Mouse (Mus musculus) intestine, postnatal 0 days (tissue): ENCODE measurements around the gene Cdc42bpb. TPM values are rescaled to one million over a fixed set of nuclear protein-coding genes. Genes with fewer than 3 reads are reported as not detected.

ENCODE experiments used
- ATAC-seq: fragments of 200-750 bp; cut with Nextera tagmentation; 2 replicates; pipeline ENCODE4 v1.8.0; 2017; ENCODE audit warnings: mild to moderate bottlenecking, moderate TSS enrichment, moderate library complexity
- H3K27ac ChIP-seq: fragments of 300-500 bp; sonication (generic); 2 replicates; pipeline ENCODE4 v1.5.1; 2014; ENCODE audit warnings: mild to moderate bottlenecking, low read depth, low read length, moderate library complexity
- H3K27me3 ChIP-seq: fragments of 300-500 bp; sonication (generic); replicated peaks from 2 replicates; pipeline ENCODE4 v1.6.1; 2014; ENCODE audit warnings: low read length, mixed read lengths; ENCODE audit not compliant: control insufficient read depth, insufficient read depth
- H3K36me3 ChIP-seq: fragments of 300-500 bp; sonication (generic); 2 replicates; pipeline ENCODE4 v1.6.1; 2014; ENCODE audit warnings: mild to moderate bottlenecking, moderate library complexity; ENCODE audit not compliant: control insufficient read depth, insufficient read depth
- H3K4me1 ChIP-seq: fragments of 300-500 bp; sonication (generic); replicated peaks from 2 replicates; pipeline ENCODE4 v1.6.1; 2014; ENCODE audit warnings: antibody characterized with exemption, low read length, mixed read lengths; ENCODE audit not compliant: control insufficient read depth, insufficient read depth
- H3K4me2 ChIP-seq: fragments of 300-500 bp; sonication (generic); replicated peaks from 2 replicates; pipeline ENCODE4 v1.6.1; 2014; ENCODE audit warnings: low read depth, mild to moderate bottlenecking, moderate library complexity
- H3K4me3 ChIP-seq: fragments of 300-500 bp; sonication (generic); 2 replicates; pipeline ENCODE4 v1.5.1; 2014; ENCODE audit warnings: low read depth, low read length
- H3K9ac ChIP-seq: fragments of 300-500 bp; sonication (generic); 2 replicates; pipeline ENCODE4 v1.6.1; 2014; ENCODE audit warnings: mild to moderate bottlenecking, low read depth, low read length
- H3K9me3 ChIP-seq: fragments of 300-500 bp; sonication (generic); 2 replicates; pipeline ENCODE4 v1.6.1; 2016; ENCODE audit warnings: mixed run types; ENCODE audit not compliant: control insufficient read depth
- CTCF ChIP-seq: sonication (generic); IDR thresholded peaks from 2 replicates; pipeline ENCODE4 v1.5.1; 2016; ENCODE audit warnings: low read depth, mild to moderate bottlenecking, control low read depth, antibody characterized with exemption, moderate library complexity
- WGBS: fragments of 180-500 bp; shearing (Covaris S2); extraction: QIAGEN DNeasy Blood & Tissue Kit; methylation state at CpG from one replicate; pipeline ENCODE4 v1.1.7; 2014; 5-methylcytosine and 5-hydroxymethylcytosine counted together
- polyA plus RNA-seq: library from polyadenylated mRNA; unstranded; fragments of >200 nt; fragmentation: Nextera tagmentation; extraction: Ambion mirVana; gene quantifications from 2 replicates; pipeline ENCODE4 v1.2.1, GENCODE M21; 2015

Cdc42bpb gene
- polyA plus RNA-seq, 1 experiment from 2014 or later: 27.2 TPM

- no peak for ATAC-seq
- Histone ChIP-seq H3K9ac (no peak overlapping the region), H3K4me3 (no peak overlapping the region), H3K27me3 (no peaks in the 10 kb centered on the region), H3K27ac (no peak overlapping the region), H3K4me1 (no peaks in the 10 kb centered on the region), H3K9me3 (no peaks in the 10 kb centered on the region), H3K4me2 (no peak overlapping the region), H3K36me3 (peaks cover 99% of the 10 kb centered on the region)
- TF ChIP-seq CTCF: no peak
- 76% methylated on average over 12 of the region's 12 CpGs for WGBS
These were observed 57.0 kb downstream of the Cdc42bpb start for GRCm38 (mm10) chr12:111320549-111320948.

GRCm38 (mm10) chr12:111317694-111318093 is 59.8 kb downstream of the Cdc42bpb start:
- Histone ChIP-seq H3K4me2 (no peak overlapping the region), H3K27ac (no peak overlapping the region), H3K27me3 (no peaks in the 10 kb centered on the region), H3K4me1 (no peaks in the 10 kb centered on the region), H3K9me3 (no peaks in the 10 kb centered on the region), H3K4me3 (no peak overlapping the region), H3K9ac (no peak overlapping the region), H3K36me3 (peaks cover 99% of the 10 kb centered on the region)
- 95% methylated on average over 9 of the region's 9 CpGs for WGBS
- TF ChIP-seq CTCF: no peak
- no peak for ATAC-seq

- no peak for ATAC-seq
- no peak for TF ChIP-seq CTCF
- Histone ChIP-seq H3K4me2 (no peak overlapping the region), H3K4me3 (no peak overlapping the region), H3K36me3 (peaks cover 93% of the 10 kb centered on the region), H3K9me3 (no peaks in the 10 kb centered on the region), H3K27ac (no peak overlapping the region), H3K4me1 (no peaks in the 10 kb centered on the region), H3K27me3 (no peaks in the 10 kb centered on the region), H3K9ac (no peak overlapping the region)
- WGBS: 91% methylated on average over 7 of the region's 7 CpGs
These were observed 63.2 kb downstream of the Cdc42bpb start for GRCm38 (mm10) chr12:111314273-111314672.

GRCm38 (mm10) chr12:111311775-111312174 is 65.7 kb downstream of the Cdc42bpb start:
- no peak for TF ChIP-seq CTCF
- no peak overlapping the region for H3K27ac ChIP-seq

GRCm38 (mm10) chr12:111309931-111310330 is 67.6 kb downstream of the Cdc42bpb start:
- Histone ChIP-seq H3K36me3 (peaks cover 91% of the 10 kb centered on the region), H3K9ac (no peak overlapping the region), H3K27me3 (no peaks in the 10 kb centered on the region), H3K4me1 (no peaks in the 10 kb centered on the region), H3K27ac (no peak overlapping the region), H3K4me2 (no peak overlapping the region), H3K4me3 (no peak overlapping the region), H3K9me3 (no peaks in the 10 kb centered on the region)
- no peak for TF ChIP-seq CTCF
- WGBS: 82% methylated on average over 14 of the region's 14 CpGs
- no peak for ATAC-seq

More at GRCm38 (mm10) chr12:111311775-111312174, 65.7 kb downstream of the Cdc42bpb start:
- 93% methylated on average over 10 of the region's 10 CpGs for WGBS
- no peaks in the 10 kb centered on the region for H3K27me3 ChIP-seq
- ATAC-seq: no peak
- peaks cover 91% of the 10 kb centered on the region for H3K36me3 ChIP-seq
- H3K9me3 ChIP-seq: no peaks in the 10 kb centered on the region
- no peak overlapping the region for H3K4me2 ChIP-seq
- H3K9ac ChIP-seq: no peak overlapping the region
- H3K4me1 ChIP-seq: no peaks in the 10 kb centered on the region
- H3K4me3 ChIP-seq: no peak overlapping the region

- TF ChIP-seq CTCF: no peak
- 90% methylated on average over 12 of the region's 12 CpGs for WGBS
- Histone ChIP-seq H3K9me3 (no peaks in the 10 kb centered on the region), H3K4me1 (no peaks in the 10 kb centered on the region), H3K36me3 (peaks cover 91% of the 10 kb centered on the region), H3K4me3 (no peak overlapping the region), H3K4me2 (no peak overlapping the region), H3K27ac (no peak overlapping the region), H3K9ac (no peak overlapping the region), H3K27me3 (no peaks in the 10 kb centered on the region)
- no peak for ATAC-seq
These were observed 68.3 kb downstream of the Cdc42bpb start for GRCm38 (mm10) chr12:111309256-111309655.

GRCm38 (mm10) chr12:111306821-111307220 is 70.7 kb downstream of the Cdc42bpb start:
- H3K4me2 ChIP-seq: no peak overlapping the region
- TF ChIP-seq CTCF: no peak
- H3K27me3 ChIP-seq: no peaks in the 10 kb centered on the region
- H3K9ac ChIP-seq: no peak overlapping the region
- no peak overlapping the region for H3K27ac ChIP-seq
- ATAC-seq: no peak
- H3K4me1 ChIP-seq: no peaks in the 10 kb centered on the region
- 87% methylated on average over 8 of the region's 8 CpGs for WGBS
- no peaks in the 10 kb centered on the region for H3K9me3 ChIP-seq
- H3K36me3 ChIP-seq: peaks cover 89% of the 10 kb centered on the region
- no peak overlapping the region for H3K4me3 ChIP-seq
